Mouse (Mus musculus) testis, postnatal 14 days (tissue): Measurements from ENCODE around the gene Adamts2.

Source experiments
- DNase-seq: peaks from one replicate; pipeline ENCODE4 v3.0.0; 2021; ENCODE audit warnings: low spot score

Gene Adamts2

GRCm38 (mm10) chr11:50671820-50672310 lies 70.0 kb downstream of the Adamts2 start:
- DNase-seq, result no peak

DNA sequence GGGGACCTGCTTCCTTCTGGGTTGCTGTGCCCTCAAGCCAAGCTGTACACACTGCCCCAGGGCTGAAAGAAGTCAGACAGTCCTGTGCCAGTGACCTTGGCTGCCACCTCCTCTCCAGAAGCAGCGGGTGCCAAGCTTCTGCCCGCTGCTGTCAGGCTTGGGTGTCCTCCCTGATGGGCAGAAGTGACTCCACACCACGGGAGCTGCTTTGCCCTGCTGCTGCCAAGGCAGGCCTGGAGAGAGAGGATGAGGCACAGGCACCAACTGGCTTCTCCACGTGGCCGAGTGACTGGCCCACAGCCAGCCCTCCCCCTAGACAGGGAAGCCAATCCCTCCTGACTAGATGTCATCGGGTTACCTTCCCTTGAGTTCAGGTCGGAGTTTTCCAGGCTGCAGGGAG lies 71.0 kb downstream of the Adamts2 start:
- DNase-seq, result peak; percentile 58

- DNase-seq, result no peak
Measured at GRCm38 (mm10) chr11:50673525-50674250, 71.8 kb downstream of the Adamts2 start.

DNA sequence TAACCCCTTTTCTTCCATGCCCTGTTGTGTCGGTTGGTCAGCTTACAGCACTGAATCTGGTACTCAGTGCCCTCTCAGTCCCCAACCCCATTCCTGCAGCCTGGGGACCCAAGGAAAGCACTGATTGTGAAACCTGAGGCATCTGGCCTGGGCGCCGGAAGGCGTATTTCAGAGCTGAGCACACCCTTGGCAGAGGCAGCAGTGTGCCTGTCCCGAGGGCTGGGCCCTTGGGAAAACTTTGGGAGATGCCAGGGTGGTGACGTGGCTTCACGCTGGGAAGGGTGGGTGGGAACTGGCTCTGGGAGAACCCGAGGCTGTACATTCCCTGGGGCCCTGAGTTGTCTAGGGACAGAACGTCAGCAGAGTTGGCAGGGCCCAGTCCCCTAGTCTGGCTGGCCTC lies 72.5 kb downstream of the Adamts2 start:
- DNase-seq, result no peak

GRCm38 (mm10) chr11:50678650-50679049 lies 76.8 kb downstream of the Adamts2 start:
- DNase-seq, result no peak

GRCm38 (mm10) chr11:50681940-50682339 lies 80.1 kb downstream of the Adamts2 start:
- DNase-seq, result no peak

DNA sequence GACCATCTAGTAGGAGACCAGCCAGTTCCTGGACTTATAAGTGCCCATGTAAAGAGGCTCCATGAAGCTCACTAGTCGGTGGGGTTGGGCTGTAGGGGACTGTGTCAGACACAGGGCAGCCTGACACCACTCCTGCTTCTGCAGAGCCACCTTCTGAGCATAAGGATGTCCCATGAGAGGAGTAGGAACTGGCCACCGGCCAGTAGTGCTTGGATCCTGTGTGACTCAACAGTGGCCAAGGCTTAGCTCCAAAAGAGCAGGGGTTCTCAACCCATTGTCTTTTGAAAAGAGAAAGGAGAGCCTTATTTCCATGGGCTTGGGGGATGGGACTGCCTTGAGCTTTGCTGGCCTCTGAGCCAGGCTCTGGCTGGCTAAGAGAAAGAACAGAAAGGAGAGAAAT lies 81.9 kb downstream of the Adamts2 start:
- no peak for DNase-seq

GRCm38 (mm10) chr11:50688584-50688983 lies 86.7 kb downstream of the Adamts2 start:
- no peak for DNase-seq

GRCm38 (mm10) chr11:50689672-50690071 lies 87.8 kb downstream of the Adamts2 start:
- DNase-seq, result no peak

DNA sequence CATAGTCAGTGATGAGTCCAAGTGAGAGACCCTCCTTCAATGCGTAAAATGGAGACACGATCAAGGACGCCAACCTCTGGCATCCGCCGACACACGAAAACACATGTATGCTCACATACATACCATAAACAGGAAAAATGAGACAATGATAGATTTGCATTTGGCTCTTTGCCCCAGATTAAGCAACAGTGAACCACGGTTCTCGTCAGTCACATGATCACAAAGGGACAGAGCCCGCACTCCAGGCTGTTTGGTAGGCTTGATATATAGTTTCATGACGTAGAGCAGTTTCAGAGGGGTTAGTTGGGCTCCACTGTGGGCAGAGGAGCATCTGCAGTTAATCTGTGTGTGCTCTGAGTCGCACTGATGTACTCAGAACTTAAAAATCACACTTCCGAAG lies 98.1 kb downstream of the Adamts2 start:
- no peak for DNase-seq

GRCm38 (mm10) chr11:50700496-50700895 lies 98.6 kb downstream of the Adamts2 start:
- DNase-seq, result no peak

- DNase-seq, result no peak
Measured at GRCm38 (mm10) chr11:50703397-50703796, 101.5 kb downstream of the Adamts2 start.

DNA sequence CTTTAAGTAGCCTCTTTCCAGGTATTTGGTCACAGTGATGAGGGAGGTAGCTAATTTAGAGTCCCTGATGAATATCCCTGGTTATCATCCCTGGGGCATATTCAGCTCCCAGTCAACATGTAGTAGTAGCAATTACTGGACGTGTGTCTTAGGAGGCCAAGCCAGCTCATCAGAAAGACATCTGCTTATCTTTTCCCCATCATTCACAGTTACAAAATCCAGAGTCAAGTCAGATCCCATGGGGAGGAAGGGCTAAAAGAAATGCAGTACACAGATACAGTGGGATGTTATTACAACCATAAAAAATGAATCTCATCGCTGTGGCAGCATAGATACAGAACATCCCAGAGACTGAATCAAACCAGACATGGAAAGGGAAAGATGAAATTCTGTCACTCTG lies 102.6 kb downstream of the Adamts2 start:
- no peak for DNase-seq

GRCm38 (mm10) chr11:50707259-50707658 lies 105.4 kb downstream of the Adamts2 start:
- no peak for DNase-seq

GRCm38 (mm10) chr11:50713610-50714202 lies 111.8 kb downstream of the Adamts2 start:
- DNase-seq, result peak; percentile 61

DNA sequence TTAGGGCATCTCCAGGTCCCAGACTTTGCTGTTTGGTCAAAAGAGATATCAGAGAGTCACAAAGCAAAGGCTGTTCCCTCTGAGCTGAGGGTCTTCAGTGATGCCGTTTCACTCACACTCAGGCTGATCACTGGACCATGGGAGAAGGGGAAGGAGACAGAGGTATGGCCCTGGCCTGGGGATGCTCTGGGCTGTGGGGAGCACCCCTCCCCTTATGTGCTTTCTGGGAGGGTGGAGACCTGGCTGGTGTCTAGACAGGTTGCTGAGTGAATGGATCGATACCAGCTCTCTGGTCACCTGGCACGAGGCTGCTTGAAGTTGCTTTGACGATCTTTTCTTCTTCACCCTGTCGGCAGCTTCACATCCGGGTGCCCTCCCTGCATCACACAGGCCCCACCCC lies 113.2 kb downstream of the Adamts2 start:
- no peak for DNase-seq

DNA sequence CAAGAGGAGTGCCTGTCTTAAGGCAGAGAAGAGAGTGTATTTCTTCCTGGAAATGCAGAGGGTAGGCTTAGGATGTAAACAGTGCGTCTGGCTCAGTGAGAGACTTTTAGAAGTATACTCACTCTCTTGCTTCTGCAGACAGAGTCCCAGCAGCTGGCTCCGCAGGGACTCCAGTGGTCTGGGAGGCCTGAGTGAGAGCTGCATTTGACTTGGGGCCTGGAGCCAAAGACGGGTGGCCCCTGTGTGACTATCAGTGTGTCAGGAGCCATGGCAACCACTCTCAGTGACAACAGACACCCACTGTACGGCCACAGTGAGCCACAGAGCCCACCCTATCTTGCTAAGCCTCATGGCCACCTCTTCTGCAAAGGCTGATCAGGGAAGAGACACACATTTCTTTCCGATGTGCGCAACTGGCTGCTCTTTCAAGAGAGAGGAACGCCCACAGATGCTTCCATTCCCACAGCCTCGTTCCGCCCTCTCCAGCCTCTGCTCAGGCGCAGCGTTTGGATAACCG lies 115.6 kb downstream of the Adamts2 start:
- no peak for DNase-seq

DNA sequence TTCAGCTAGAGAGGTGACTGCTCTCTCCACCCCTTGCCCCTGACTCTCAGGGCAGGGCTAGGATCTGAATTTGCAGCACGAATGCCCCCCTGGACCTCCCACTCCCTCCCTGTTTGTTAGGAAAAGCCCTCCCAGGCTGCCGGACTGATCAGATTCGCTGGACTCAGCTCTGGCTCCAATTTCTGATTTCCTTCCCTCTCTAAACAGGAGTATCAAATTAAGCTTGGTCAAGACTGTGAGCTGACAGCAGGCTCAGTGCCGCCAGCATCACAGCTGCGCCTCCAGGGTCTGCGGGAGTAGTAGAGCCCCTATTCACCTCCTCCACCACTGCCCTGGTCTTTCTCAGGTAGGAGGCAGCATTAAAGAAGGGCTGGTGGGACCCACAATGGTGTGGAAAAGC lies 117.0 kb downstream of the Adamts2 start:
- DNase-seq, result no peak

GRCm38 (mm10) chr11:50720421-50720820 lies 118.5 kb downstream of the Adamts2 start:
- DNase-seq, result no peak

GRCm38 (mm10) chr11:50720856-50721550 lies 119.1 kb downstream of the Adamts2 start:
- no peak for DNase-seq

GRCm38 (mm10) chr11:50725595-50725994 lies 123.7 kb downstream of the Adamts2 start:
- no peak for DNase-seq

- DNase-seq, result no peak
Measured at GRCm38 (mm10) chr11:50726035-50726434, 124.2 kb downstream of the Adamts2 start.

DNA sequence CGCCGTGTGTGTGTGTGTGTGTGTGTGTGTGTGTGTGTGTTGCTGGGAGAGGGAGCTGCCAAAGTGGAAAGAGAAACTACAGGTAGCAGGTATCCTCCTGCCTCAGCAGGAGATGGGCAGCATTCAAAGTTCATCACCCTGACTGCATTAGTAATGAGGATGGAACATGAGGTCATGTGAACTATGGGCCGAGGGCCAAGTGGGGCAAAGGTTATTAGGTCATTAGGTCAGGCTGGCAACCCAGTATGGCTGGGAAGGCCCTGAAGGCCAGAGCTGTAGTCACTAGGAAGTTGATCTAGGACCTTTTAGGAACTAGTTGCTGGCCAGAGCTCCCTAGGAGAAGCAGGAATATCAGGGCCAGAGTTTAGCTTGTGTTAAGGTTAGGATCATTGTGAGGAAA lies 131.3 kb downstream of the Adamts2 start:
- DNase-seq, result no peak
